Mouse (Mus musculus) urinary bladder, postnatal 36 days (tissue): ENCODE data around the gene Ankrd36.
"Not testable (repeated sequence)": the region's sequence is repeated elsewhere in the genome, so short reads cannot be mapped to it uniquely, and the experiment has no call there.

Source experiments
- DNase-seq, 2 experiments: peaks; one replicate each; pipeline ENCODE4 v3.0.0; 2022; ENCODE audit warnings: low spot score in 2 of 2, mixed read lengths in 1 of 2

The Ankrd36 gene

GRCm38 (mm10) chr11:5545457-5545856 is 24.0 kb upstream of the Ankrd36 start:
- DNase-seq, result no peak

- DNase-seq, result no peak
These were observed 22.8 kb upstream of the Ankrd36 start for GRCm38 (mm10) chr11:5546693-5547092.

GRCm38 (mm10) chr11:5551430-5551829 is 18.1 kb upstream of the Ankrd36 start:
- no peak for DNase-seq

- no peak for DNase-seq
These were observed 17.6 kb upstream of the Ankrd36 start for GRCm38 (mm10) chr11:5551931-5552330.

- no peak for DNase-seq
These were observed 9.2 kb upstream of the Ankrd36 start for GRCm38 (mm10) chr11:5560273-5560672.

- no peak for DNase-seq
These were observed 6.7 kb upstream of the Ankrd36 start for GRCm38 (mm10) chr11:5562625-5563268.

- DNase-seq, result no peak
These were observed 5.6 kb upstream of the Ankrd36 start for GRCm38 (mm10) chr11:5563898-5564297.

GRCm38 (mm10) chr11:5565596-5565995 is 3.9 kb upstream of the Ankrd36 start:
- DNase-seq, result no peak

GRCm38 (mm10) chr11:5566506-5566905 is 3.0 kb upstream of the Ankrd36 start:
- DNase-seq, result no peak

- DNase-seq, result no peak
These were observed 1.8 kb upstream of the Ankrd36 start for GRCm38 (mm10) chr11:5567654-5568053.

GRCm38 (mm10) chr11:5568082-5568481 is 1.4 kb upstream of the Ankrd36 start:
- no peak for DNase-seq

GRCm38 (mm10) chr11:5571856-5572255 is 2.4 kb downstream of the Ankrd36 start:
- DNase-seq, result no peak

GRCm38 (mm10) chr11:5573821-5574220 is 4.3 kb downstream of the Ankrd36 start:
- no peak for DNase-seq

- DNase-seq, result no peak
These were observed 5.6 kb downstream of the Ankrd36 start for GRCm38 (mm10) chr11:5575046-5575445.

- DNase-seq, result peak in 1 of 2 experiments; percentile 63
These were observed 22.9 kb downstream of the Ankrd36 start for GRCm38 (mm10) chr11:5592336-5592735.

- DNase-seq, result no peak
These were observed 25.9 kb downstream of the Ankrd36 start for GRCm38 (mm10) chr11:5595381-5595791.

- no peak for DNase-seq
These were observed 26.3 kb downstream of the Ankrd36 start for GRCm38 (mm10) chr11:5595792-5596191.

GRCm38 (mm10) chr11:5596756-5597155 is 27.3 kb downstream of the Ankrd36 start:
- no peak for DNase-seq

GRCm38 (mm10) chr11:5605421-5605820 is 35.9 kb downstream of the Ankrd36 start:
- no peak for DNase-seq

GRCm38 (mm10) chr11:5611918-5612317 is 42.4 kb downstream of the Ankrd36 start:
- DNase-seq, result not testable (repeated sequence)

GRCm38 (mm10) chr11:5614453-5614852 is 45.0 kb downstream of the Ankrd36 start:
- no peak for DNase-seq

- DNase-seq, result no peak
These were observed 55.6 kb downstream of the Ankrd36 start for GRCm38 (mm10) chr11:5625101-5625500.

GRCm38 (mm10) chr11:5629033-5629432 is 59.5 kb downstream of the Ankrd36 start:
- DNase-seq, result peak; percentile 51 to 78

- no peak for DNase-seq
These were observed 73.6 kb downstream of the Ankrd36 start for GRCm38 (mm10) chr11:5643085-5643484.
